13 mouse cellular contexts compared by ENCODE assay signal in genomic region chr3:103773508-103773907, GRCm38 (mm10). TPM values are rescaled to one million over a fixed set of nuclear protein-coding genes. Genes with fewer than 3 reads are reported as not detected.
DNase-seq lines count a peak whose midpoint lies in the region; ATAC-seq and TF ChIP-seq lines count a peak whose summit lies in the region.
"Had no signal": no experiment of that assay in that cellular context is flagged by ENCODE, and none has a peak within 500 bp of the region (broad histone marks: within the 10 kb centered on the region; RNA-seq: fewer than 3 reads in every experiment).

No protein-coding gene starts in this region.

- peaks cover 12% of the 10 kb centered on the region; the same call in 1 of the 2 replicates for H3K4me1 ChIP-seq in hindbrain, embryonic 15.5 days (replicated peaks)
- peaks cover 5% of the 10 kb centered on the region for H3K4me1 ChIP-seq in hindbrain, embryonic 16.5 days (ENCODE audit: control insufficient read depth, insufficient read depth, low read depth, low read length)
- peaks cover 36% of the 10 kb centered on the region for H3K4me1 ChIP-seq in spleen, adult 2 months (ENCODE audit: control insufficient read depth, insufficient read depth, insufficient read length)
- peaks cover 32% of the 10 kb centered on the region for H3K4me1 ChIP-seq in bone marrow macrophage, adult 2 months (ENCODE audit: control insufficient read depth, insufficient read depth, low read length)

- H3K4me3 ChIP-seq in hindbrain, embryonic 15.5 days = no peak overlapping the region
- no peak overlapping the region for H3K4me3 ChIP-seq in hindbrain, embryonic 16.5 days (ENCODE audit: low read length)
- no peak overlapping the region for H3K4me3 ChIP-seq in spleen, adult 2 months (ENCODE audit: extremely low read depth, insufficient read depth, insufficient read length)
- no peak overlapping the region for H3K4me3 ChIP-seq in bone marrow macrophage, adult 2 months (ENCODE audit: insufficient read depth, low read length)
- H3K4me3 ChIP-seq: embryonic facial prominence, embryonic 13.5 days; hindbrain, embryonic 13.5 days; liver, embryonic 15.5 days had no signal

- no peak for TF ChIP-seq POLR2A in spleen, adult 2 months (IDR thresholded peaks at IDR 0.05; ENCODE audit: low read depth, low read length)
- no peak for TF ChIP-seq POLR2A in bone marrow macrophage, adult 2 months (IDR thresholded peaks at IDR 0.05; ENCODE audit: borderline replicate concordance, low read depth, low read length)

- H3K36me3 ChIP-seq in hindbrain, embryonic 15.5 days = peaks cover 17% of the 10 kb centered on the region
- H3K36me3 ChIP-seq in hindbrain, embryonic 16.5 days (ENCODE audit: control insufficient read depth, insufficient read depth, low read length) = peaks cover 12% of the 10 kb centered on the region
- H3K36me3 ChIP-seq in spleen, adult 2 months (ENCODE audit: control insufficient read depth, insufficient read depth, low read length) = peaks cover 11% of the 10 kb centered on the region

- intact Hi-C loops in left cerebral cortex, postnatal 36 days (cut with DNase I) = loop anchor here (5.0 kb wide), 1 partner anchor 34 kb away; the partner anchor contains the start of genes Ap4b1, Dclre1b and Gm43064
- intact Hi-C loops in left cerebral cortex, postnatal 25 days (cut with DNase I) = no loop called here

- no peak for ATAC-seq in hindbrain, embryonic 15.5 days (ENCODE audit: low FRiP score, low read depth)
- no peak for ATAC-seq in hindbrain, embryonic 16.5 days

- TF ChIP-seq CTCF in spleen, adult 2 months (IDR thresholded peaks at IDR 0.05; ENCODE audit: extremely low read depth, insufficient read depth, insufficient read length, insufficient replicate concordance) = no peak
- TF ChIP-seq CTCF in bone marrow macrophage, adult 2 months (IDR thresholded peaks at IDR 0.05; ENCODE audit: low read depth, low read length) = no peak

- H3K27ac ChIP-seq in hindbrain, embryonic 15.5 days (replicated peaks) = 0 out of 2 replicates have a peak overlapping the region, but pooled peaks have one; percentile 15
- H3K27ac ChIP-seq in hindbrain, embryonic 16.5 days (ENCODE audit: low read depth, low read length) = no peak overlapping the region
- peak overlapping the region; percentile 86 for H3K27ac ChIP-seq in spleen, adult 2 months (ENCODE audit: insufficient read depth, low read length)
- H3K27ac ChIP-seq in bone marrow macrophage, adult 2 months (ENCODE audit: insufficient read depth, low read depth, low read length) = peak overlapping the region; percentile 14
- H3K27ac ChIP-seq: embryonic facial prominence, embryonic 13.5 days; hindbrain, embryonic 13.5 days; liver, embryonic 15.5 days had no signal

- no peak overlapping the region for H3K4me2 ChIP-seq in hindbrain, embryonic 15.5 days
- H3K4me2 ChIP-seq in hindbrain, embryonic 16.5 days (ENCODE audit: low read length) = no peak overlapping the region
- H3K4me2 ChIP-seq: embryonic facial prominence, embryonic 13.5 days; hindbrain, embryonic 13.5 days; liver, embryonic 15.5 days had no signal

- H3K9ac ChIP-seq in hindbrain, embryonic 15.5 days = no peak overlapping the region
- no peak overlapping the region for H3K9ac ChIP-seq in hindbrain, embryonic 16.5 days (ENCODE audit: low read depth, low read length)
- H3K9ac ChIP-seq: embryonic facial prominence, embryonic 13.5 days; hindbrain, embryonic 13.5 days; liver, embryonic 15.5 days had no signal

- 84% methylated on average over 3 of the region's 3 CpGs for WGBS in hindbrain, embryonic 15.5 days
- WGBS in hindbrain, embryonic 16.5 days = 81% methylated on average over 3 of the region's 3 CpGs
- 12% methylated on average over 3 of the region's 3 CpGs for WGBS in spleen, adult 2 months

- no peak for DNase-seq in spleen, adult 2 months (ENCODE audit: low read depth in 1 of 2, low spot score in 2 of 2)
- DNase-seq in spleen, adult 12 weeks (ENCODE audit: low spot score) = no peak
- peak; percentile 47 for DNase-seq in naive thymus-derived CD4-positive, alpha-beta T cell, adult 2 months (ENCODE audit: low read depth)
- no peak for DNase-seq in left cerebral cortex, postnatal 36 days (ENCODE audit: low spot score in 2 of 2)
- no peak for DNase-seq in left cerebral cortex, postnatal 25 days (ENCODE audit: low spot score in 2 of 2)
- DNase-seq: adrenal gland, adult 2 months; cerebellum, adult 9-11 months had no signal

- H3K9me3 ChIP-seq in hindbrain, embryonic 15.5 days = no peaks in the 10 kb centered on the region
- H3K9me3 ChIP-seq in hindbrain, embryonic 16.5 days (ENCODE audit: control insufficient read depth, low read length) = no peaks in the 10 kb centered on the region
- H3K9me3 ChIP-seq: embryonic facial prominence, embryonic 13.5 days; hindbrain, embryonic 13.5 days; liver, embryonic 15.5 days had no signal

- H3K27me3 ChIP-seq in hindbrain, embryonic 15.5 days = no peaks in the 10 kb centered on the region
- H3K27me3 ChIP-seq in hindbrain, embryonic 16.5 days (replicated peaks; ENCODE audit: control insufficient read depth, insufficient read depth, low read length) = no peaks in the 10 kb centered on the region
- H3K27me3 ChIP-seq in spleen, adult 2 months (ENCODE audit: control insufficient read depth, insufficient read depth, low read length) = no peaks in the 10 kb centered on the region
- H3K27me3 ChIP-seq: embryonic facial prominence, embryonic 13.5 days; hindbrain, embryonic 13.5 days; liver, embryonic 15.5 days had no signal

RNA-seq across cellular contexts. Expression of gene Hipk1, which starts 17.9 kb away (rescaled TPM):
- polyA plus RNA-seq in hindbrain, embryonic 15.5 days (2015; fragmentation: Nextera tagmentation; extraction: Ambion mirVana) = 11.5 TPM in 2 replicates
- 8.9 and 10.1 TPM in 2 replicates for polyA plus RNA-seq in hindbrain, embryonic 16.5 days (2015; fragmentation: Nextera tagmentation; extraction: Ambion mirVana)
- polyA plus RNA-seq in spleen, adult 2 months (2012; rRNA removed) = 72.4 and 84.4 TPM in 2 replicates
- 63.3 and 82.6 TPM in 2 replicates for polyA plus RNA-seq in bone marrow macrophage, adult 2 months (2012; ENCODE audit: insufficient read depth, insufficient read length, missing spikeins)
- 100 to 1,000 TPM; 110 to 129 TPM for total RNA-seq in left cerebral cortex, postnatal 36 days (2021)
- 100 to 1,000 TPM; 110 to 113 TPM for total RNA-seq in left cerebral cortex, postnatal 25 days (2021)

RNA-seq across cellular contexts. Expression of gene Gm10964, which starts 34.3 kb away (rescaled TPM):
- not detected in 2 replicates for polyA plus RNA-seq in hindbrain, embryonic 15.5 days (2015; fragmentation: Nextera tagmentation; extraction: Ambion mirVana)
- polyA plus RNA-seq in hindbrain, embryonic 16.5 days (2015; fragmentation: Nextera tagmentation; extraction: Ambion mirVana) = not detected in 2 replicates
- polyA plus RNA-seq in spleen, adult 2 months (2012; rRNA removed) = not detected in 2 replicates
- polyA plus RNA-seq in bone marrow macrophage, adult 2 months (2012; ENCODE audit: insufficient read depth, insufficient read length, missing spikeins) = not detected in 2 replicates
- not detected for total RNA-seq in left cerebral cortex, postnatal 36 days (2021)
- not detected for total RNA-seq in left cerebral cortex, postnatal 25 days (2021)
- total RNA-seq: adrenal gland, adult 2 months had no signal
- polyA plus RNA-seq: adrenal gland, adult 2 months; embryonic facial prominence, embryonic 13.5 days; hindbrain, embryonic 13.5 days; liver, embryonic 15.5 days had no signal

RNA-seq across cellular contexts. Expression of gene Olfml3, which starts 35.7 kb away (rescaled TPM):
- 8.7 and 9.7 TPM in 2 replicates for polyA plus RNA-seq in hindbrain, embryonic 15.5 days (2015; fragmentation: Nextera tagmentation; extraction: Ambion mirVana)
- 10.0 and 10.5 TPM in 2 replicates for polyA plus RNA-seq in hindbrain, embryonic 16.5 days (2015; fragmentation: Nextera tagmentation; extraction: Ambion mirVana)
- 17.9 and 18.2 TPM in 2 replicates for polyA plus RNA-seq in spleen, adult 2 months (2012; rRNA removed)
- 7.6 and 8.3 TPM in 2 replicates for polyA plus RNA-seq in bone marrow macrophage, adult 2 months (2012; ENCODE audit: insufficient read depth, insufficient read length, missing spikeins)
- total RNA-seq in left cerebral cortex, postnatal 36 days (2021) = 10 to 100 TPM; 12.7 to 13.3 TPM
- total RNA-seq in left cerebral cortex, postnatal 25 days (2021) = 10 to 100 TPM; 14.4 to 15.2 TPM

RNA-seq across cellular contexts. Expression of gene Dclre1b, which starts 35.7 kb away (rescaled TPM):
- polyA plus RNA-seq in hindbrain, embryonic 15.5 days (2015; fragmentation: Nextera tagmentation; extraction: Ambion mirVana) = 20.8 and 23.8 TPM in 2 replicates
- polyA plus RNA-seq in hindbrain, embryonic 16.5 days (2015; fragmentation: Nextera tagmentation; extraction: Ambion mirVana) = 16.9 and 17.0 TPM in 2 replicates
- polyA plus RNA-seq in spleen, adult 2 months (2012; rRNA removed) = 16.2 and 18.8 TPM in 2 replicates
- polyA plus RNA-seq in bone marrow macrophage, adult 2 months (2012; ENCODE audit: insufficient read depth, insufficient read length, missing spikeins) = 17.5 and 19.1 TPM in 2 replicates
- 10 to 100 TPM; 10.6 to 11.0 TPM for total RNA-seq in left cerebral cortex, postnatal 36 days (2021)
- total RNA-seq in left cerebral cortex, postnatal 25 days (2021) = 1 to 10 TPM; 5.9 to 7.7 TPM

RNA-seq across cellular contexts. Expression of gene Ap4b1, which starts 35.8 kb away (rescaled TPM):
- polyA plus RNA-seq in hindbrain, embryonic 15.5 days (2015; fragmentation: Nextera tagmentation; extraction: Ambion mirVana) = 20.5 and 21.8 TPM in 2 replicates
- polyA plus RNA-seq in hindbrain, embryonic 16.5 days (2015; fragmentation: Nextera tagmentation; extraction: Ambion mirVana) = 22.1 and 26.0 TPM in 2 replicates
- 14.5 and 14.7 TPM in 2 replicates for polyA plus RNA-seq in spleen, adult 2 months (2012; rRNA removed)
- 8.4 and 11.7 TPM in 2 replicates for polyA plus RNA-seq in bone marrow macrophage, adult 2 months (2012; ENCODE audit: insufficient read depth, insufficient read length, missing spikeins)
- 10 to 100 TPM; 12.1 to 14.3 TPM for total RNA-seq in left cerebral cortex, postnatal 36 days (2021)
- total RNA-seq in left cerebral cortex, postnatal 25 days (2021) = 10 to 100 TPM; 14.1 to 16.1 TPM
